Mouse (Mus musculus) kidney, adult 8-10 months (tissue): ENCODE measurements around the gene Hoxd3.

Source experiments
- DNase-seq, 2 experiments: peaks; one replicate each; pipeline ENCODE4 v3.0.0; 2022

Hoxd3 gene

GRCm38 (mm10) chr2:74693432-74693827 lies 18.3 kb upstream of the Hoxd3 start:
- DNase-seq, result no peak

- peak; percentile 71 to 72 for DNase-seq
Observed at GRCm38 (mm10) chr2:74694066-74694465, 17.7 kb upstream of the Hoxd3 start.

- no peak for DNase-seq
Observed at GRCm38 (mm10) chr2:74695383-74695782, 16.3 kb upstream of the Hoxd3 start.

GRCm38 (mm10) chr2:74695813-74696430 lies 15.8 kb upstream of the Hoxd3 start:
- DNase-seq, result peak in 1 of 2 experiments; percentile 0

- DNase-seq, result peak in 1 of 2 experiments; percentile 25
Observed at GRCm38 (mm10) chr2:74696442-74697335, 15.0 kb upstream of the Hoxd3 start.

- DNase-seq, result peak; percentile 75 to 76
Observed at GRCm38 (mm10) chr2:74697567-74698121, 14.1 kb upstream of the Hoxd3 start, which contains the start of gene Hoxd9. Gene Hoxd9 (plus strand): TSS chr2:74697727.

- DNase-seq, result peak in 1 of 2 experiments; percentile 29
Observed at GRCm38 (mm10) chr2:74698201-74699052, 13.3 kb upstream of the Hoxd3 start.

- DNase-seq, result no peak
Observed at GRCm38 (mm10) chr2:74699053-74699430, 12.7 kb upstream of the Hoxd3 start.

GRCm38 (mm10) chr2:74699664-74700545 lies 11.8 kb upstream of the Hoxd3 start:
- DNase-seq, result no peak

GRCm38 (mm10) chr2:74700546-74701112 lies 11.1 kb upstream of the Hoxd3 start:
- DNase-seq, result peak; percentile 51 to 69

GRCm38 (mm10) chr2:74701949-74702819 lies 9.5 kb upstream of the Hoxd3 start:
- DNase-seq, result peak; percentile 72 to 88

GRCm38 (mm10) chr2:74702820-74703219 lies 8.9 kb upstream of the Hoxd3 start:
- DNase-seq, result no peak

GRCm38 (mm10) chr2:74703317-74703716 lies 8.4 kb upstream of the Hoxd3 start:
- no peak for DNase-seq

- peak; percentile 76 to 80 for DNase-seq
Observed at GRCm38 (mm10) chr2:74703720-74704392, 7.9 kb upstream of the Hoxd3 start.

GRCm38 (mm10) chr2:74704393-74704998 lies 7.2 kb upstream of the Hoxd3 start, which contains the start of gene Hoxd8:
Gene Hoxd8 (plus strand): TSS chr2:74704615.
- DNase-seq, result peak; percentile 81 to 83

GRCm38 (mm10) chr2:74704999-74705466 lies 6.7 kb upstream of the Hoxd3 start:
- DNase-seq, result peak in 1 of 2 experiments; percentile 23

- DNase-seq, result peak; percentile 56 to 58
Observed at GRCm38 (mm10) chr2:74705467-74706089, 6.1 kb upstream of the Hoxd3 start.

- DNase-seq, result no peak
Observed at GRCm38 (mm10) chr2:74706393-74706960, 5.2 kb upstream of the Hoxd3 start.
